Mouse (Mus musculus) megakaryocyte, embryonic 14.5 days (primary cell): Measurements from ENCODE around the gene Sema4a. TPM values are rescaled to one million over a fixed set of nuclear protein-coding genes. Genes with fewer than 3 reads are reported as not detected.

Source experiments
- H3K27me3 ChIP-seq: replicated peaks from 2 replicates; pipeline ENCODE3; 2012; ENCODE audit warnings: inconsistent platforms
- H3K36me3 ChIP-seq: replicated peaks from 2 replicates; pipeline ENCODE3; 2012; ENCODE audit warnings: low read length, inconsistent platforms, mixed read lengths
- H3K4me1 ChIP-seq: 2 replicates; pipeline ENCODE4 v1.6.1; 2012; ENCODE audit warnings: inconsistent platforms
- H3K4me3 ChIP-seq: replicated peaks from 2 replicates; pipeline ENCODE3; 2012; ENCODE audit warnings: moderate library complexity, mild to moderate bottlenecking, inconsistent platforms
- H3K9me3 ChIP-seq: 2 replicates; pipeline ENCODE4 v1.6.1; 2012; ENCODE audit warnings: inconsistent platforms
- FLI1 ChIP-seq: IDR thresholded peaks from 2 replicates; pipeline ENCODE4 v1.6.1; 2012; ENCODE audit warnings: low read length, inconsistent platforms, mixed read lengths
- GATA1 ChIP-seq: IDR thresholded peaks from 3 replicates; pipeline ENCODE4 v1.6.1; 2012; ENCODE audit warnings: mixed read lengths, low read length, inconsistent platforms, borderline replicate concordance
- polyA plus RNA-seq: library from polyadenylated mRNA; stranded (reverse); fragments of >175 nt; gene quantifications from 2 replicates; pipeline ENCODE4 v1.2.3, GENCODE M21; 2012; ENCODE audit warnings: low replicate concordance; ENCODE audit not compliant: insufficient read depth

Gene Sema4a
- polyA plus RNA-seq, 1 experiment = 26.0 TPM

DNA sequence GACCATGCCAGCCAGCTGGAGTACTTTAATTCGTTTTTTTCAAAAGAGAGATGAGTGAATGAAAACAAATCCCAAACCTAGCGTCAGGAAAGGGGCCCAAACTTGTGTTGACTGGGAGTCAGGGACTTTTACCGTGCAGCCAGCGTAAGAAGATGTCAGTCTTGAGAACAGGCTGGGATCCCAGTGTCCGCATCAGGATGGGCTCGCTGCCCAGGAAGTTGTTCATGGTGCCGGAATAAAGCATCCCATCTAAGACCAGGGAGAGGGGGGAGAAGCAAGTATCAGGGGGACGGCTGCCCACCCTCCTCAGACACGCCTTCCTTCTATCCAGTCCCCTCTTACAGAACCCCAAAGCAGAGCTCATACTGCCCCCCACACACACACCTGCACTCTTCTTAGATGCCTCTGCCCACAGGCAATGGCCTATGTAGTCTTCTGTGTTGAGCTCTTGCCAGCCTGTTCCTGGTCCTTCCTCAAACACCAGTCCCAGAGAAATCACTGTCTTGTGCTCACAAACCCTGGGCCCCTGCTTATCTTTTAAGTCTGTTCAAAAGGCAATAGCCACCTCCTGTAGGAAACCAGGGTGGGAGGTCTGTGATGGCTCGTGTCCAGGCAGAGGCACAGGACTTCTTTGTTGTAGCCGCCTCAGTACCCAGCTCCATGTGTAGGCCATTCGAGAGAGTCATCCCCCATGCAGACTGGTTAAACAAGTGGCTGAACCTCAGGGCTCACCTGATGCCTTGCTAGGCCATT, 10.4 kb downstream of the Sema4a start:
- no peaks in the 10 kb centered on the region for H3K9me3 ChIP-seq
- no peak overlapping the region for H3K4me3 ChIP-seq
- no peaks in the 10 kb centered on the region for H3K36me3 ChIP-seq
- peaks cover 73% of the 10 kb centered on the region for H3K4me1 ChIP-seq
- peaks cover 72% of the 10 kb centered on the region for H3K27me3 ChIP-seq
- TF ChIP-seq FLI1 = no peak
- TF ChIP-seq GATA1 = no peak

DNA sequence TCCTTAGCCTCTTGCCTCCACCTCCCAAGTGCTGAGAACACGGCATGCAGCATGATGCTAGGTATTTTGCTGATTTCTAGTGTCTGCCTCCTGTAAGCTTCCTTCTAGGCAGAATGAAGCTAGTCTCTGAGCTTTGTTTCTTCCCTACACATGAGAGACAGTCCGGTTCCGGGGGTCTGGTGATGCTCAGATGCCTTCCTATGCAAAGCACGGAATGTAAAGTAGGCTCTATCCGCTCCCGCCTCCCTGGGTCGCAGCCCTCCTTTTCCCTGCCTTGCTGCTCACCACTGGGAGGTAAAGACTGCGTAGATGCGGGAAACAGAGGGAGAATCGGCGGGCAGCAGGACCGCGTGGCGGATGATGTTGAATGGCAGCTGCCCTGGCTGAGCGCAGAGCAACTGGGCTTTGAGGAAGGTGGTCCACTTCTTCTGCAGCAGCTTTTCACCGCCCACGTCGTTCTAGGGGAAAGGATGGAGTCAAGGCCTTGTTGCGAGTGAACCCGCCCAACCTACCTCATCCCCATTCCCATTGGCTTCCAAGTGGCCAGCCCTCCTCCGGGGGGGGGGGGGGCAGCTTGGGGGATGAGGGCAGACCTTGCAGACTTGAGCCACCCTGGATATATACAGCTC, 11.5 kb downstream of the Sema4a start:
- Histone ChIP-seq H3K4me3 (no peak overlapping the region), H3K27me3 (peaks cover 62% of the 10 kb centered on the region), H3K36me3 (no peaks in the 10 kb centered on the region), H3K4me1 (peaks cover 66% of the 10 kb centered on the region), H3K9me3 (no peaks in the 10 kb centered on the region)
- TF ChIP-seq GATA1 (no peak), FLI1 (no peak)

DNA sequence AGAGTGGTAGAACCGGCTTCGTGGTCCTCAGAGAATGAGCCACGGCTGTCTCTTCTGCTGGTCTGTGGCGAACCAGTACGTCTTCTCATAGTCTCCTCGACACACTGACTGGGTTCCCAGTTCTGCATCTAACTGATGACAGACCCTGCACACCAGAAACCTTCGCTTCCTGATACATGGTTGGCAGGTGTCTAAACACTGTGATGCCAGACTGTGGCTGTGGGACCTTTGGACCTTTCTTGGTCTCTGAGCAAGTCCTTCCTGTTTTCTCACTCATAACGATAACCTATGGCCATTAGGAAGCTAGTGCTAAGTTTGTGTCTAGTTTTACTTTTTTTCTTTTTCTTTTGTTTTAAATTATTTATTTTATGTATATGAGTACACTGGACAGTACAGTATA, 12.5 kb downstream of the Sema4a start:
- Histone ChIP-seq H3K36me3 (no peaks in the 10 kb centered on the region), H3K4me3 (no peak overlapping the region), H3K4me1 (peaks cover 61% of the 10 kb centered on the region), H3K9me3 (no peaks in the 10 kb centered on the region), H3K27me3 (peaks cover 51% of the 10 kb centered on the region)
- no peak for TF ChIP-seq GATA1
- no peak for TF ChIP-seq FLI1

DNA sequence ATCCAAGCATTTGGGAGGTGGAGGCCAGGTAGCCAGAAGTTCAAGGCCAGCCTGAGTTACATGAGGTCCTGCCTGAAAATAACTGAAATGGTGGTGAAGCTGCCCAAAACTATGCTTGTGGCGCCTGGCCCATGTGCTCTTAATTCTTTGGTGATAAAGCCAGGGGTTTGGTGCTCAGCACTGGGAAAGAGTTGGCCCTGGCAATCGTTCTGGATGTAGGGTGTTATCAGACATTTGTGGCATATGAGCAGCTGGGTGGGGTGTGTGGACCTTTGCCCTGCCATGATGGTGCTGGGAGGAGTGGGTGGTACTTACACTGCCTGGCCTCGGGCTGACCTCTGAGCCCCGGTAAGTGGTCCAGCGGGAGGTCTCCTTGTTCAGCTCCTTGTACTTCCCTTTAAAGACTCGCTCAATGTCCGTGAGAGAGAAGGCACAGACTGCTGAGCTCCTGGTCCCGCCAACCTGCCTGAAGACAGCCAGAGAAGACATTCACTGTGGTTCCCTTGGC, 13.3 kb downstream of the Sema4a start:
- peaks cover 44% of the 10 kb centered on the region for H3K27me3 ChIP-seq
- H3K4me1 ChIP-seq = peaks cover 58% of the 10 kb centered on the region
- H3K36me3 ChIP-seq = no peaks in the 10 kb centered on the region
- no peak for TF ChIP-seq GATA1
- no peak overlapping the region for H3K4me3 ChIP-seq
- no peaks in the 10 kb centered on the region for H3K9me3 ChIP-seq

DNA sequence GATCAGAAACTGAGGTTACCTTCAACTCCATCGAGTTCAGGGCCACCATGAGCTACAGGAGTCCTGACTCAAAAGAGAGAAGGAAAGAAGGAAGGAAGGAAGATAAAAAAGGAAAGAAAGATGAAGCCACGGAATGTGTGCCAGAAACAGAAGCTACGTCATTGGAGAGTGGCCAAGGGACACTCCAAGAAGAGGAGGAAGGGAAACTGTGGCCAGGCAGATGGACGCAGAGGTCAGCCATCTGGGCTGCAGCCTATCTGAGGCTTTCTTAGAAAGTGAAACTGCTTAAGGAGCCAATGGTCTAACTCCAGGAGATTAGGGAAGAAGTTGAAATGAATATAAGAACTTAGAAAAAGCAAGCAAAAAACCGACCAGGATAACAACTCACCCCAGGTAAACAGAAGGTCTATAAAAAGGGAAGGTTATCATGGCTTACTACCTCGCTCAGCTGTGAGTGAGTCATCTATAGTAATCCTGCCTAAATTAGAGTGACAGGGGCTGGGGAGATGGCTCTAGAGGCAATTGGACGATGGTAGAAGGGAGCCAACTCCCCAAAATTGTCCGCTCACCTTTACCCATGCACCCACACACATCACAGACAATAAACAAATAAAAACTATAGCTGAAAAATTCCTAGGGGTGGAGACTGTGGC, 14.4 kb downstream of the Sema4a start:
- no peaks in the 10 kb centered on the region for H3K9me3 ChIP-seq
- H3K4me3 ChIP-seq = peak overlapping the region; percentile 76
- H3K36me3 ChIP-seq = no peaks in the 10 kb centered on the region
- peaks cover 50% of the 10 kb centered on the region for H3K4me1 ChIP-seq
- H3K27me3 ChIP-seq = peaks cover 35% of the 10 kb centered on the region
- TF ChIP-seq GATA1 (no peak), FLI1 (no peak)

DNA sequence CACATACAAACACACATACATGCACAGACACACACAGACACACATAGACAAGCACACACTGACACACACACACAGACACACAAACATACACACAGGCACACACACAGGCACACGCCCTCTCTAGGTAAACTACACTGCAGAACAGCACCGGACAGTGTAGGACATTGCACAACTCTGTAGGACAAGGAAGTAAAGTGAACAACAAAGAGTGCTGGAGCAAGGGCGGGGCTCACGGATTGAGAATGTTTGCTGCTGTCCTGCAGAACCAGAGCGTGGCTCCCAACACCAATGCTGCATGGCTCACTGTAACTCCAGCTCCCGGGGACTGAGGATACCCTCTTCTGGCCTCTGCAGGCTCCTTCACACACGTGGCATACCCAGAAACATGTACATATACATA, 18.1 kb downstream of the Sema4a start:
- H3K27me3 ChIP-seq = peaks cover 28% of the 10 kb centered on the region
- peaks cover 64% of the 10 kb centered on the region for H3K4me1 ChIP-seq
- H3K4me3 ChIP-seq = peak overlapping the region; percentile 64
- H3K36me3 ChIP-seq = peaks cover 2% of the 10 kb centered on the region
- H3K9me3 ChIP-seq = no peaks in the 10 kb centered on the region
- TF ChIP-seq GATA1 = no peak
- no peak for TF ChIP-seq FLI1

DNA sequence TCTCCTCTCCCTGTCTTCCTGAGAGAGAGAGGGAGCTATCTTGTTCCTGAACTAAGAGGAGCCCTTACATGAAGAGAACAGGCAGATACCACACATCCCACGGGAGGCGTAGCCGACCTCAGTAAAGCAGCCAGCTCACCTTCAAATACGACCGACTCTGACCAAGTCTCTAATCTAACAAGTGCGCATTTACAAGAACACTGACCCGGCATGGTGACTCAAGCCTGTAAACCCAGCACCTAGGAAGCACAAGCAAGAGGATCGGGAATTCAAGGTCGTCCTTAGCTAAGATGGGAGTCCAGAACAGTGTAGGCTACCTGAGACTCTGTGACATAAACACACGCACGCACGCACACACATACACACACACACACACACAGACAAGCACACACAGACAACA, 18.5 kb downstream of the Sema4a start:
- Histone ChIP-seq H3K36me3 (peaks cover 2% of the 10 kb centered on the region), H3K9me3 (no peaks in the 10 kb centered on the region), H3K27me3 (peaks cover 32% of the 10 kb centered on the region), H3K4me3 (peak overlapping the region; percentile 64), H3K4me1 (peaks cover 60% of the 10 kb centered on the region)
- no peak for TF ChIP-seq FLI1
- no peak for TF ChIP-seq GATA1

DNA sequence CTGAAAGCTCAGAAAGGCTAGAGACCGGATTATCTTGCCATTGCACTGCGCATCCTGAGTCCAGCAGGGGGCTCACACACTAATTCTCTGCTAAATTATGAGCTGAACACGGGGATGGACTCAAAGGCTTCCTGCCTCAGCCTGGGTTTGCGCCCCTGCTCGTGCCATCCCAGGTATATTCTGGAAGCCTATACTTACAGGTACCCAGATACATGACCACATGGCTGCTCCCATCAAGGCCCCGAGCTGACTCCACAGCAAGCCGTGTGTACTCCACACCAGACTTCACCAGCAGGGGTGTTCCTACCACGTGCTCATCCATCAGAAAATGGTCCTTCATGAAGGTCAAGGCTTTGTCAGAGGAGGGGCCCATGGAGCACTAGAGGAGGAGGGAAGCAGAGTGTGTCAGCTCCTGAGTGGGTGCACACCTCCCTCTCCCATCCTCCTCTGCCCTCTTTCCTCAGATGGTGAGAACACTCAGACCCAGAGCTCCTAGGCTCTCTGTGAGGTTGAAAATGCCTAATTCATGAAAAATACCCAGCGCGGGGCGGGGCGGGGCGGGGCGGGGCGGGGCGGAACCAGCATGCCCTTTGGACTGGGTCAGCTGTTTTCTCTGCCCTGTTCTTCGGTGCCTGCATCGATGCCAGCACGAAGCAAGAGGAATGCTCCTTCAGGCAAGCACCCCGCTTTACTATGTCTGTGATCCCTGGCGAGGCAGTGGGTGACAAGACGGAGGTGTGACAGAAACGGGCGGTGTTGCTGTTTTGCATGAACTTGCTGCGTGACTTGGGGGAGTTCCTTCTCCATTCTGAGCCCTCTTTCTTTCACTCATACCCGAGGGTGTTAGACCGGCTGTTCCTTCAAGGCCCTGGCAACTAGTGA, 20.2 kb downstream of the Sema4a start:
- H3K4me3 ChIP-seq = peak overlapping the region; percentile 87
- H3K27me3 ChIP-seq = peaks cover 47% of the 10 kb centered on the region

DNA sequence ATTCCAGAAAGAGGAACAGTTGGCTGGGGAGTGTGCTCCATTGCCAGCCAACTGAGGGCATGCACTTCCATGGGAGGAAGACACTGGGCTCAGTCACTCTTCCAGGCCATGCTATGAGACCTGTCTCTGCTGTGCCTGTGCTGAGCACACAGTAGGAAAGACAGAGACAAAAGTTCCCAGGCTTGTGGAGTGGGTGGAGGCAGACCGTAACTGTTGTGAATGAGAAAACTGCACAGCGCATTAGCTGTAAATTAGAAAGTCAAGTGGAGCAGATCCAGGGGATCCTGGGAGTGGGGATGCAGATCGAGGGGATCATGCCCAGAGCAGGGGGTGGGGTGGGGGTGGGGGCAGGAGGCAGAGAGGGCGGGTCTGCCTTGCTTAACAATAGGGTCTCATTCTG, 21.4 kb downstream of the Sema4a start:
- no peaks in the 10 kb centered on the region for H3K9me3 ChIP-seq
- H3K4me3 ChIP-seq = no peak overlapping the region
- H3K36me3 ChIP-seq = peaks cover 2% of the 10 kb centered on the region
- peaks cover 55% of the 10 kb centered on the region for H3K4me1 ChIP-seq
- H3K27me3 ChIP-seq = peaks cover 51% of the 10 kb centered on the region
- TF ChIP-seq FLI1 (no peak), GATA1 (no peak)

More for the DNA sequence above, 20.2 kb downstream of the Sema4a start:
- TF ChIP-seq FLI1 = no peak
- no peak for TF ChIP-seq GATA1
- Histone ChIP-seq H3K36me3 (peaks cover 2% of the 10 kb centered on the region), H3K9me3 (no peaks in the 10 kb centered on the region), H3K4me1 (peaks cover 55% of the 10 kb centered on the region)
